ENCODE assay signal across 8 mouse cellular contexts in genomic region chr8:119743291-119744026, GRCm38 (mm10). TPM values are rescaled to one million over a fixed set of nuclear protein-coding genes. Genes with fewer than 3 reads are reported as not detected.
DNase-seq lines count a peak whose midpoint lies in the region; ATAC-seq and TF ChIP-seq lines count a peak whose summit lies in the region.

No protein-coding gene starts in this region.

- no peak overlapping the region for H3K27ac ChIP-seq in forebrain, embryonic 11.5 days (ENCODE audit: low read depth, low read length)
- no peak overlapping the region for H3K27ac ChIP-seq in forebrain, embryonic 13.5 days
- no peak overlapping the region for H3K27ac ChIP-seq in spleen, adult 2 months (ENCODE audit: insufficient read depth, low read length)
- no peak overlapping the region for H3K27ac ChIP-seq in embryonic facial prominence, embryonic 11.5 days (replicated peaks; ENCODE audit: low read depth, low read length)

- peak; percentile 38; the same call in 1 of the 2 replicates for TF ChIP-seq CTCF in spleen, adult 2 months (IDR thresholded peaks at IDR 0.05; ENCODE audit: extremely low read depth, insufficient read depth, insufficient read length, insufficient replicate concordance)

- peak; percentile 77 for DNase-seq in forebrain, embryonic 11.5 days (ENCODE audit: low spot score)
- peak in 1 of 2 experiments; percentile 16 for DNase-seq in spleen, adult 2 months (ENCODE audit: low read depth in 1 of 2, low spot score in 2 of 2)
- DNase-seq in spleen, adult 12 weeks (ENCODE audit: low spot score) = no peak
- peak; percentile 80 for DNase-seq in embryonic facial prominence, embryonic 11.5 days (ENCODE audit: low spot score)
- peak; percentile 32 for DNase-seq in kidney, adult 9 months
- peak; percentile 72 for DNase-seq in lung, postnatal 14 days
- DNase-seq in testis, postnatal 10 days (ENCODE audit: low spot score) = peak; percentile 86

- no peaks in the 10 kb centered on the region for H3K4me1 ChIP-seq in forebrain, embryonic 11.5 days (replicated peaks; ENCODE audit: control insufficient read depth, insufficient read depth, low read length)
- no peaks in the 10 kb centered on the region for H3K4me1 ChIP-seq in forebrain, embryonic 13.5 days
- H3K4me1 ChIP-seq in spleen, adult 2 months (ENCODE audit: control insufficient read depth, insufficient read depth, insufficient read length) = no peaks in the 10 kb centered on the region
- H3K4me1 ChIP-seq in embryonic facial prominence, embryonic 11.5 days (ENCODE audit: control insufficient read depth, insufficient read depth, low read length) = no peaks in the 10 kb centered on the region

- no peak for TF ChIP-seq POLR2A in spleen, adult 2 months (IDR thresholded peaks at IDR 0.05; ENCODE audit: low read depth, low read length)

- H3K27me3 ChIP-seq in forebrain, embryonic 11.5 days (ENCODE audit: control insufficient read depth, insufficient read depth, low read length) = no peaks in the 10 kb centered on the region
- no peaks in the 10 kb centered on the region for H3K27me3 ChIP-seq in forebrain, embryonic 13.5 days
- H3K27me3 ChIP-seq in spleen, adult 2 months (ENCODE audit: control insufficient read depth, insufficient read depth, low read length) = no peaks in the 10 kb centered on the region
- H3K27me3 ChIP-seq in embryonic facial prominence, embryonic 11.5 days (ENCODE audit: control insufficient read depth, insufficient read depth, low read length) = no peaks in the 10 kb centered on the region

- no peak overlapping the region for H3K9ac ChIP-seq in forebrain, embryonic 11.5 days (ENCODE audit: low read length)
- no peak overlapping the region for H3K9ac ChIP-seq in forebrain, embryonic 13.5 days
- H3K9ac ChIP-seq in embryonic facial prominence, embryonic 11.5 days (replicated peaks; ENCODE audit: low read length) = no peak overlapping the region

- no peak overlapping the region for H3K4me3 ChIP-seq in forebrain, embryonic 11.5 days (ENCODE audit: low read depth, low read length)
- H3K4me3 ChIP-seq in forebrain, embryonic 13.5 days = no peak overlapping the region
- H3K4me3 ChIP-seq in spleen, adult 2 months (ENCODE audit: extremely low read depth, insufficient read depth, insufficient read length) = no peak overlapping the region
- H3K4me3 ChIP-seq in embryonic facial prominence, embryonic 11.5 days (ENCODE audit: low read depth, low read length) = no peak overlapping the region

- ATAC-seq in forebrain, embryonic 11.5 days (replicated peaks; ENCODE audit: low FRiP score) = no peak
- ATAC-seq in forebrain, embryonic 13.5 days = no peak
- no peak for ATAC-seq in embryonic facial prominence, embryonic 11.5 days (replicated peaks; ENCODE audit: insufficient number of reproducible peaks, low FRiP score, low TSS enrichment, low read depth)

- 59% methylated on average over 13 of the region's 13 CpGs for WGBS in forebrain, embryonic 11.5 days
- WGBS in forebrain, embryonic 13.5 days = 50% methylated on average over 13 of the region's 13 CpGs
- 68% methylated on average over 13 of the region's 13 CpGs for WGBS in spleen, adult 2 months
- WGBS in embryonic facial prominence, embryonic 11.5 days = 61% methylated on average over 13 of the region's 13 CpGs

- H3K9me3 ChIP-seq in forebrain, embryonic 11.5 days (ENCODE audit: control insufficient read depth, low read length) = no peaks in the 10 kb centered on the region
- H3K9me3 ChIP-seq in forebrain, embryonic 13.5 days (replicated peaks) = no peaks in the 10 kb centered on the region
- H3K9me3 ChIP-seq in embryonic facial prominence, embryonic 11.5 days (replicated peaks; ENCODE audit: control insufficient read depth, low read length) = no peaks in the 10 kb centered on the region

- no peaks in the 10 kb centered on the region for H3K36me3 ChIP-seq in forebrain, embryonic 11.5 days (ENCODE audit: control insufficient read depth, insufficient read depth, low read length)
- no peaks in the 10 kb centered on the region for H3K36me3 ChIP-seq in forebrain, embryonic 13.5 days (ENCODE audit: poor library complexity, severe bottlenecking)
- H3K36me3 ChIP-seq in spleen, adult 2 months (ENCODE audit: control insufficient read depth, insufficient read depth, low read length) = no peaks in the 10 kb centered on the region
- no peaks in the 10 kb centered on the region for H3K36me3 ChIP-seq in embryonic facial prominence, embryonic 11.5 days (replicated peaks; ENCODE audit: control insufficient read depth, insufficient read depth, low read depth, low read length)

- no peak overlapping the region for H3K4me2 ChIP-seq in forebrain, embryonic 11.5 days (ENCODE audit: low read depth, low read length, severe bottlenecking)
- H3K4me2 ChIP-seq in forebrain, embryonic 13.5 days = no peak overlapping the region
- no peak overlapping the region for H3K4me2 ChIP-seq in embryonic facial prominence, embryonic 11.5 days (ENCODE audit: low read depth, low read length)

RNA-seq across cellular contexts. Expression of gene Tldc1, which starts 34.8 kb away (rescaled TPM):
- polyA plus RNA-seq in forebrain, embryonic 11.5 days (2014; fragmentation: Nextera tagmentation; extraction: Ambion mirVana) = 12.6 and 13.4 TPM in 2 replicates
- polyA plus RNA-seq in forebrain, embryonic 13.5 days (2015; fragmentation: Nextera tagmentation; extraction: Ambion mirVana) = 11.6 and 14.4 TPM in 2 replicates
- polyA plus RNA-seq in spleen, adult 2 months (2012; rRNA removed) = 4.8 and 6.2 TPM in 2 replicates
- polyA plus RNA-seq in embryonic facial prominence, embryonic 11.5 days (2014; fragmentation: Nextera tagmentation; extraction: Ambion mirVana) = 6.5 and 6.9 TPM in 2 replicates

RNA-seq across cellular contexts. Expression of gene Atp2c2, which starts 43.6 kb away (rescaled TPM):
- polyA plus RNA-seq in forebrain, embryonic 11.5 days (2014; fragmentation: Nextera tagmentation; extraction: Ambion mirVana) = 1.0 and 1.7 TPM in 2 replicates
- polyA plus RNA-seq in forebrain, embryonic 13.5 days (2015; fragmentation: Nextera tagmentation; extraction: Ambion mirVana) = not detected in 2 replicates
- polyA plus RNA-seq in spleen, adult 2 months (2012; rRNA removed) = 0.28 and 0.36 TPM in 2 replicates
- 1.1 and 1.3 TPM in 2 replicates for polyA plus RNA-seq in embryonic facial prominence, embryonic 11.5 days (2014; fragmentation: Nextera tagmentation; extraction: Ambion mirVana)
